In the genomic region with DNA sequence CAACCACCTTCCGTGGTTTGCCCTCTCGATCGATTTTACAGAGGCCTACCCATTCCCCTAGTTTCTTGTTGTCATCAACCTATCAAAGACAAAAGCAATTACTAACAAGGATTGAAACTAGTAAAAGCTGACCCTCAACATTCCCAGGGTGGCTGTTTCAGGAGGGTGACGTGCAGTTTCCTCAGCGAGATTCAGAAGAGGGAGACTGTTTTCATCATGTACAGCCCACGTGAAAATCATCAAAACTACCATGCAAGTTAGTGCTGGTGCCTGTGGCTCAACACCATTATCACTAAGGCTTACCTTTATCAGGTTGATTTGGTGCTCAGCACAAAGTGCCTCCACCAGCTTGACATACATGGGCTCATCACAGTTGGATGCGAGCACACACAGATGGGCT, we compare ENCODE assay signal across 7 mouse cellular contexts. TPM values are rescaled to one million over a fixed set of nuclear protein-coding genes. Genes with fewer than 3 reads are reported as not detected.
DNase-seq lines count a peak whose midpoint lies in the region; ATAC-seq and TF ChIP-seq lines count a peak whose summit lies in the region.
"Not testable (repeated sequence)": the region's sequence is repeated elsewhere in the genome, so short reads cannot be mapped to it uniquely, and the experiment has no call there.

No protein-coding gene starts in this region.

- DNase-seq in ZHBTc4 (ENCODE audit: low read depth, low spot score) = peak; percentile 44
- not testable (repeated sequence) for DNase-seq in hindbrain, postnatal 0 days (ENCODE audit: low spot score); lung, postnatal 0 days (ENCODE audit: low spot score)

- TF ChIP-seq CTCF in hindbrain, postnatal 0 days (IDR thresholded peaks at IDR 0.05; ENCODE audit: low read depth); lung, postnatal 0 days (IDR thresholded peaks at IDR 0.05): not testable (repeated sequence)

- peak overlapping the region; percentile 97 for H3K4me2 ChIP-seq in heart, embryonic 12.5 days
- peak overlapping the region; percentile 90 for H3K4me2 ChIP-seq in hindbrain, postnatal 0 days (ENCODE audit: low read depth, low read length)
- peak overlapping the region; percentile 93 for H3K4me2 ChIP-seq in limb, embryonic 13.5 days (replicated peaks)
- peak overlapping the region; percentile 69; the same call in 1 of the 2 replicates for H3K4me2 ChIP-seq in lung, postnatal 0 days (replicated peaks; ENCODE audit: low read depth, low read length)
- H3K4me2 ChIP-seq in neural tube, embryonic 12.5 days (replicated peaks) = peak overlapping the region; percentile 94

- peak overlapping the region; percentile 99 for H3K9ac ChIP-seq in heart, embryonic 12.5 days
- H3K9ac ChIP-seq in hindbrain, postnatal 0 days (replicated peaks; ENCODE audit: low read length) = peak overlapping the region; percentile 80; the same call in 1 of the 2 replicates
- H3K9ac ChIP-seq in limb, embryonic 13.5 days = peak overlapping the region; percentile 95
- H3K9ac ChIP-seq in lung, postnatal 0 days (replicated peaks; ENCODE audit: low read depth) = not testable (repeated sequence)
- H3K9ac ChIP-seq in neural tube, embryonic 12.5 days = peak overlapping the region; percentile 90; the same call in 1 of the 2 replicates

- not testable (repeated sequence) for H3K27me3 ChIP-seq in erythroblast, embryonic 14.5 days (ENCODE audit: control insufficient read depth); heart, embryonic 12.5 days (replicated peaks); hindbrain, postnatal 0 days (ENCODE audit: insufficient read depth, low read length); limb, embryonic 13.5 days; lung, postnatal 0 days (replicated peaks; ENCODE audit: insufficient read depth, low read length); neural tube, embryonic 12.5 days (replicated peaks)

- peaks cover 48% of the 10 kb centered on the region for H3K36me3 ChIP-seq in erythroblast, embryonic 14.5 days (ENCODE audit: control insufficient read depth)
- H3K36me3 ChIP-seq in heart, embryonic 12.5 days = peaks cover 41% of the 10 kb centered on the region
- H3K36me3 ChIP-seq in hindbrain, postnatal 0 days (ENCODE audit: insufficient read depth, low read length); lung, postnatal 0 days (ENCODE audit: insufficient read depth, low read length): not testable (repeated sequence)
- peaks cover 46% of the 10 kb centered on the region for H3K36me3 ChIP-seq in limb, embryonic 13.5 days
- H3K36me3 ChIP-seq in neural tube, embryonic 12.5 days = peaks cover 37% of the 10 kb centered on the region

- not testable (repeated sequence) for TF ChIP-seq EP300 in lung, postnatal 0 days (IDR thresholded peaks at IDR 0.05)

- H3K9me3 ChIP-seq in erythroblast, embryonic 14.5 days (ENCODE audit: control insufficient read depth, low read length); heart, embryonic 12.5 days (replicated peaks); hindbrain, postnatal 0 days (ENCODE audit: low read length); limb, embryonic 13.5 days; lung, postnatal 0 days (ENCODE audit: low read length); neural tube, embryonic 12.5 days: not testable (repeated sequence)

- peaks cover 69% of the 10 kb centered on the region for H3K4me1 ChIP-seq in erythroblast, embryonic 14.5 days (ENCODE audit: control insufficient read depth)
- H3K4me1 ChIP-seq in heart, embryonic 12.5 days (replicated peaks) = peaks cover 34% of the 10 kb centered on the region
- not testable (repeated sequence) for H3K4me1 ChIP-seq in hindbrain, postnatal 0 days (ENCODE audit: insufficient read depth, low read length); lung, postnatal 0 days (ENCODE audit: insufficient read depth, low read depth, low read length)
- H3K4me1 ChIP-seq in limb, embryonic 13.5 days = peaks cover 48% of the 10 kb centered on the region
- H3K4me1 ChIP-seq in neural tube, embryonic 12.5 days = peaks cover 23% of the 10 kb centered on the region

- 37% methylated on average over 7 of the region's 7 CpGs for WGBS in heart, embryonic 12.5 days
- 51% methylated on average over 7 of the region's 7 CpGs for WGBS in hindbrain, postnatal 0 days
- WGBS in limb, embryonic 13.5 days = 43% methylated on average over 7 of the region's 7 CpGs
- 39% methylated on average over 7 of the region's 7 CpGs for WGBS in lung, postnatal 0 days
- 45% methylated on average over 7 of the region's 7 CpGs for WGBS in neural tube, embryonic 12.5 days

- peak overlapping the region; percentile 76 for H3K4me3 ChIP-seq in erythroblast, embryonic 14.5 days (replicated peaks)
- peak overlapping the region; percentile 97 for H3K4me3 ChIP-seq in heart, embryonic 12.5 days
- H3K4me3 ChIP-seq in hindbrain, postnatal 0 days (ENCODE audit: low read length) = peak overlapping the region; percentile 57
- peak overlapping the region; percentile 91 for H3K4me3 ChIP-seq in limb, embryonic 13.5 days
- peak overlapping the region; percentile 71; the same call in 1 of the 2 replicates for H3K4me3 ChIP-seq in lung, postnatal 0 days (ENCODE audit: low read depth, low read length)
- H3K4me3 ChIP-seq in neural tube, embryonic 12.5 days = peak overlapping the region; percentile 72

- ATAC-seq in heart, embryonic 12.5 days (ENCODE audit: insufficient number of reproducible peaks, low FRiP score); hindbrain, postnatal 0 days; limb, embryonic 13.5 days (ENCODE audit: low FRiP score, low read depth); lung, postnatal 0 days; neural tube, embryonic 12.5 days (ENCODE audit: low FRiP score, low read depth): not testable (repeated sequence)

- not testable (repeated sequence) for H3K27ac ChIP-seq in heart, embryonic 12.5 days (ENCODE audit: poor library complexity, severe bottlenecking); hindbrain, postnatal 0 days; limb, embryonic 13.5 days; lung, postnatal 0 days (ENCODE audit: low read length); neural tube, embryonic 12.5 days

RNA-seq across cellular contexts. Expression of a gene that starts 1.5 kb away (rescaled TPM):
- polyA plus RNA-seq in erythroblast, embryonic 14.5 days (2012) = 115 and 164 TPM in 2 replicates
- 97.0 and 101 TPM in 2 replicates for polyA plus RNA-seq in heart, embryonic 12.5 days (2016; fragmentation: Nextera tagmentation; extraction: Ambion mirVana)
- total RNA-seq in hindbrain, postnatal 0 days (2014; rRNA removed) = 2,422 and 2,499 TPM in 2 replicates
- 130 and 135 TPM in 2 replicates for polyA plus RNA-seq in hindbrain, postnatal 0 days (2015; fragmentation: Nextera tagmentation; extraction: Ambion mirVana)
- polyA plus RNA-seq in limb, embryonic 13.5 days (2015; fragmentation: Nextera tagmentation; extraction: Ambion mirVana) = 174 and 179 TPM in 2 replicates
- 142 and 152 TPM in 2 replicates for polyA plus RNA-seq in lung, postnatal 0 days (2015; fragmentation: Nextera tagmentation; extraction: Ambion mirVana)
- polyA plus RNA-seq in neural tube, embryonic 12.5 days (2016; fragmentation: Nextera tagmentation; extraction: Ambion mirVana) = 105 and 112 TPM in 2 replicates

RNA-seq across cellular contexts. Expression of a gene that starts 11.2 kb away (rescaled TPM):
- polyA plus RNA-seq in erythroblast, embryonic 14.5 days (2012) = 0.02 and 0.03 TPM in 2 replicates
- 6.6 and 9.5 TPM in 2 replicates for polyA plus RNA-seq in heart, embryonic 12.5 days (2016; fragmentation: Nextera tagmentation; extraction: Ambion mirVana)
- 15.3 and 21.7 TPM in 2 replicates for total RNA-seq in hindbrain, postnatal 0 days (2014; rRNA removed)
- polyA plus RNA-seq in hindbrain, postnatal 0 days (2015; fragmentation: Nextera tagmentation; extraction: Ambion mirVana) = 13.5 and 17.4 TPM in 2 replicates
- polyA plus RNA-seq in limb, embryonic 13.5 days (2015; fragmentation: Nextera tagmentation; extraction: Ambion mirVana) = 16.6 and 18.1 TPM in 2 replicates
- 8.3 and 9.9 TPM in 2 replicates for polyA plus RNA-seq in lung, postnatal 0 days (2015; fragmentation: Nextera tagmentation; extraction: Ambion mirVana)
- polyA plus RNA-seq in neural tube, embryonic 12.5 days (2016; fragmentation: Nextera tagmentation; extraction: Ambion mirVana) = 12.0 and 16.7 TPM in 2 replicates
